Mouse (Mus musculus): Measurements from ENCODE around the gene Itga9. TPM values are rescaled to one million over a fixed set of nuclear protein-coding genes. Genes with fewer than 3 reads are reported as not detected.

The Itga9 gene
- polyA plus RNA-seq, 1 experiment from 2014 or later: 2.4 TPM

DNA sequence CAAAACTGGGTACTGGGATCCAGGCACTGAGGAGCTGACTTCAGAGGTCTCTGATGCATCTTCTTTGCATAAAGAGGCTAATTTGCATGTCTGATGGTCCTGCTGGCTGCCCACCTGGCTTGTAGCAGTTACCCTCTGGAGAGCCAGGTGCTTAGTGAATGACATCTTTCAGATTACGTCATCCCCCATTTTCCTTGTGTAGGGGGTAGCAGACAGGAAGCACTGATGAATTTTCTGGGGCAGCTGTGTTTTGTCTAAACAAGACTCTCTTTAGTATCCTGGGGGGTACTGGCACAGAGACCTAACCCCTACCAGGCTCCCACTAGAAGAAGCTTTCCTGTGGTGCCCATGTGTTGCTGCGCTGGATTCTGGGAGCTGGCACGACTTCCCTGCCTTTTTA lies 212.0 kb downstream of the Itga9 start:
- no peak for ATAC-seq (ENCODE audit: low FRiP score, low TSS enrichment)
- 69% methylated on average over 3 of the region's 3 CpGs for WGBS
- Histone ChIP-seq H3K9ac (replicated peaks; ENCODE audit: low read length) (no peak overlapping the region), H3K4me1 (ENCODE audit: control insufficient read depth, insufficient read depth, low read length) (peaks cover 6% of the 10 kb centered on the region; the same call in 1 of the 2 replicates), H3K36me3 (ENCODE audit: control insufficient read depth, insufficient read depth, low read length) (no peaks in the 10 kb centered on the region), H3K4me3 (replicated peaks; ENCODE audit: low read depth, low read length) (no peak overlapping the region), H3K27ac (replicated peaks; ENCODE audit: low read depth, low read length) (no peak overlapping the region), H3K27me3 (ENCODE audit: control insufficient read depth, insufficient read depth, low read length) (no peaks in the 10 kb centered on the region), H3K4me2 (ENCODE audit: low read length) (no peak overlapping the region), H3K9me3 (ENCODE audit: control insufficient read depth, low read length) (no peaks in the 10 kb centered on the region)
- DNase-seq: no peak

- no peak; the same call in 1 of the 2 replicates for ATAC-seq (ENCODE audit: low FRiP score, low TSS enrichment)
- DNase-seq: peak; percentile 66
- Histone ChIP-seq H3K27ac (replicated peaks; ENCODE audit: low read depth, low read length) (no peak overlapping the region), H3K4me2 (ENCODE audit: low read length) (peak overlapping the region; percentile 39), H3K36me3 (ENCODE audit: control insufficient read depth, insufficient read depth, low read length) (no peaks in the 10 kb centered on the region), H3K4me3 (replicated peaks; ENCODE audit: low read depth, low read length) (no peak overlapping the region), H3K9ac (replicated peaks; ENCODE audit: low read length) (no peak overlapping the region; the same call in 1 of the 2 replicates), H3K9me3 (ENCODE audit: control insufficient read depth, low read length) (no peaks in the 10 kb centered on the region), H3K27me3 (ENCODE audit: control insufficient read depth, insufficient read depth, low read length) (no peaks in the 10 kb centered on the region), H3K4me1 (ENCODE audit: control insufficient read depth, insufficient read depth, low read length) (peaks cover 6% of the 10 kb centered on the region; the same call in 1 of the 2 replicates)
- WGBS: 48% methylated on average over 21 of the region's 21 CpGs
Measured at GRCm38 (mm10) chr9:118821220-118822185, 215.0 kb downstream of the Itga9 start.

DNA sequence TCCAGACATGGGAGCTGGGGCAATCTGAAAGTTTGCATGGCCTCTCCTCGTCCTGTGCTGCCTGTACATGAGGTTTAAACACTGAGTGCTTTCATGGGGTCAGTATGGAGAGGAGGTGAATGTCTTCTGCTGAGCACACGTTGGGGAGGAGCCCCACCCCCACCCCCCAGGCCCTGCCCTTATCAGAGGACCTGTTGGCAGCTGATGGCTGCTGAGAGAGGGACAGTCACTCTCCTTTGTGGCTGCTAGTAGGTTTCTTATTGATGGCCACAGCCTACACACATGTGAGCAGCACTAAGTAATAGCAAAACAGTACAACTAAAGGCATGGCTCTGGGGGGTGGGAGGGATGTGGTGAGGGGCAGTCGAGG lies 215.7 kb downstream of the Itga9 start:
- H3K4me3 ChIP-seq (replicated peaks; ENCODE audit: low read depth, low read length): no peak overlapping the region
- no peaks in the 10 kb centered on the region for H3K36me3 ChIP-seq (ENCODE audit: control insufficient read depth, insufficient read depth, low read length)
- no peak for ATAC-seq (ENCODE audit: low FRiP score, low TSS enrichment)
- peak overlapping the region; percentile 39 for H3K4me2 ChIP-seq (ENCODE audit: low read length)
- H3K27ac ChIP-seq (replicated peaks; ENCODE audit: low read depth, low read length): no peak overlapping the region
- WGBS: 65% methylated on average over 3 of the region's 3 CpGs
- peaks cover 6% of the 10 kb centered on the region; the same call in 1 of the 2 replicates for H3K4me1 ChIP-seq (ENCODE audit: control insufficient read depth, insufficient read depth, low read length)
- H3K9me3 ChIP-seq (ENCODE audit: control insufficient read depth, low read length): no peaks in the 10 kb centered on the region
- H3K27me3 ChIP-seq (ENCODE audit: control insufficient read depth, insufficient read depth, low read length): no peaks in the 10 kb centered on the region
- no peak overlapping the region for H3K9ac ChIP-seq (replicated peaks; ENCODE audit: low read length)
- no peak for DNase-seq

DNA sequence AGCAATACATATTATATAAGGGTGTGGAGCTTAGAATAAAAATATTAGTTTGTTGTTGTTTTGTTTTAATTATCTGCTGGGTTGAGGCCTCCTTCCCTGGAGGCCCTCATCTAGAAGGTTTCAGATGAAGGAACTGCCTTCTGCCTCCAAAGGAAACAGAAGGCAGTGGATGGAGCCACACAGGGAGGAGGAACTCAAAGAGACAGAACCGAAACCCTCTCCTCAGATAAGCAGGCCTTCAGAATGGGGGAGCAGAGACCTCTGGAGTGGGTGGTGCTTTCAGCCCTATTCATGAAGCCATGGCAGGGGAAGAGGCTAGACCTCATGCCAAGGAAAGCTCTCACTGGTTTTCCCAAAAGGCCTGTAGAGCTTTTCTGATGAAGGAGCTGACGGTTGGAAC lies 216.1 kb downstream of the Itga9 start:
- DNase-seq: no peak
- 94% methylated on average over 2 of the region's 2 CpGs for WGBS
- H3K27me3 ChIP-seq (ENCODE audit: control insufficient read depth, insufficient read depth, low read length): no peaks in the 10 kb centered on the region
- H3K4me2 ChIP-seq (ENCODE audit: low read length): no peak overlapping the region
- no peak overlapping the region for H3K27ac ChIP-seq (replicated peaks; ENCODE audit: low read depth, low read length)
- ATAC-seq (ENCODE audit: low FRiP score, low TSS enrichment): no peak
- H3K4me1 ChIP-seq (ENCODE audit: control insufficient read depth, insufficient read depth, low read length): peaks cover 6% of the 10 kb centered on the region; the same call in 1 of the 2 replicates
- H3K9ac ChIP-seq (replicated peaks; ENCODE audit: low read length): no peak overlapping the region
- no peaks in the 10 kb centered on the region for H3K36me3 ChIP-seq (ENCODE audit: control insufficient read depth, insufficient read depth, low read length)
- H3K9me3 ChIP-seq (ENCODE audit: control insufficient read depth, low read length): no peaks in the 10 kb centered on the region
- H3K4me3 ChIP-seq (replicated peaks; ENCODE audit: low read depth, low read length): no peak overlapping the region

GRCm38 (mm10) chr9:118831080-118831479 lies 224.6 kb downstream of the Itga9 start:
- H3K27me3 ChIP-seq (ENCODE audit: control insufficient read depth, insufficient read depth, low read length): no peaks in the 10 kb centered on the region
- H3K4me3 ChIP-seq (replicated peaks; ENCODE audit: low read depth, low read length): no peak overlapping the region
- no peaks in the 10 kb centered on the region for H3K9me3 ChIP-seq (ENCODE audit: control insufficient read depth, low read length)
- H3K27ac ChIP-seq (replicated peaks; ENCODE audit: low read depth, low read length): no peak overlapping the region
- H3K4me1 ChIP-seq (ENCODE audit: control insufficient read depth, insufficient read depth, low read length): no peaks in the 10 kb centered on the region
- H3K4me2 ChIP-seq (ENCODE audit: low read length): no peak overlapping the region
- DNase-seq: peak; percentile 68
- no peak overlapping the region for H3K9ac ChIP-seq (replicated peaks; ENCODE audit: low read length)
- WGBS: 67% methylated on average over 11 of the region's 11 CpGs
- ATAC-seq (ENCODE audit: low FRiP score, low TSS enrichment): no peak
- no peaks in the 10 kb centered on the region for H3K36me3 ChIP-seq (ENCODE audit: control insufficient read depth, insufficient read depth, low read length)

- Histone ChIP-seq H3K36me3 (ENCODE audit: control insufficient read depth, insufficient read depth, low read length) (no peaks in the 10 kb centered on the region), H3K9ac (replicated peaks; ENCODE audit: low read length) (no peak overlapping the region), H3K9me3 (ENCODE audit: control insufficient read depth, low read length) (no peaks in the 10 kb centered on the region), H3K4me2 (ENCODE audit: low read length) (no peak overlapping the region), H3K4me1 (ENCODE audit: control insufficient read depth, insufficient read depth, low read length) (no peaks in the 10 kb centered on the region), H3K27me3 (ENCODE audit: control insufficient read depth, insufficient read depth, low read length) (no peaks in the 10 kb centered on the region), H3K27ac (replicated peaks; ENCODE audit: low read depth, low read length) (no peak overlapping the region), H3K4me3 (replicated peaks; ENCODE audit: low read depth, low read length) (no peak overlapping the region)
- ATAC-seq (ENCODE audit: low FRiP score, low TSS enrichment) (no peak), DNase-seq (no peak)
- WGBS: 79% methylated on average over 3 of the region's 3 CpGs
Measured at GRCm38 (mm10) chr9:118832533-118832932, 226.0 kb downstream of the Itga9 start.

GRCm38 (mm10) chr9:118833413-118833812 lies 226.9 kb downstream of the Itga9 start:
- Histone ChIP-seq H3K27ac (replicated peaks; ENCODE audit: low read depth, low read length) (no peak overlapping the region), H3K36me3 (ENCODE audit: control insufficient read depth, insufficient read depth, low read length) (no peaks in the 10 kb centered on the region), H3K9ac (replicated peaks; ENCODE audit: low read length) (no peak overlapping the region), H3K4me2 (ENCODE audit: low read length) (no peak overlapping the region), H3K9me3 (ENCODE audit: control insufficient read depth, low read length) (no peaks in the 10 kb centered on the region), H3K4me1 (ENCODE audit: control insufficient read depth, insufficient read depth, low read length) (no peaks in the 10 kb centered on the region), H3K4me3 (replicated peaks; ENCODE audit: low read depth, low read length) (no peak overlapping the region), H3K27me3 (ENCODE audit: control insufficient read depth, insufficient read depth, low read length) (no peaks in the 10 kb centered on the region)
- ATAC-seq (ENCODE audit: low FRiP score, low TSS enrichment) (no peak), DNase-seq (no peak)
- WGBS: 79% methylated on average over 8 of the region's 8 CpGs

DNA sequence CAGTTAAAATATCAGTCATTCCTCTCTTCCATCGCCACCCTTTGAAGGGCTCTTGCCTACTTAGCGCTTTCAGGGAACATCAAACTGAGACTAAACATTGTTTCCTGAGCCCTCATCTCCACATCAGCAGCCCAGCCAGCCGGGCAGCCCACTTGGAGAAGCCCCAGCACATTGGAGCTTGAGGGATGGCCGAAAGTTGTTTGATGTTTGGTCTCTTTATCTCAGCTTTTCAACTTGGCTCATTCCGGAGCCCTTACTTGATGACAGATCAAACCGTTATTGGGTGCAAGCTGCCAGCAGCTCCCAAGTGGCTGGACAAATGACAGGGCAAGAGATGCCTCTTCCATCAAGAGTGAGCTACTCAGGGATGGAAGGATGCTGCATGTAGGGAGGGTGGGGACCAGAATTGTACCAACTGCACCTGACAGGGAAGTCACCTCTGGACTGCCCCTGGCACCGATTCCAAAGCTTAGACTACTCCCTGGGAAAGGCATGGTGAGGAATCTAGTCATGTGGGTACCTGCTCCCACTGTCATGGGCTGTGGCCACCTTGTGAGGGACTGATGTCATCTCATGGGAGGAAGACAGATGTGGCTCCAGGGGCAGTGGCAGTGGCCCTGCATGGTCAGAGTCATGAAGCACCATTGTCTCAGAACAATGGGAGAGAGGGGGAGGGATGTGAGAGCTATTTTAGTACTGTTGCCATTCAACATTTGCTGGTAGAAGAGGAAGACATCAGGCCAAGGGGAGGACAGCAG lies 232.6 kb downstream of the Itga9 start:
- no peaks in the 10 kb centered on the region for H3K36me3 ChIP-seq (ENCODE audit: control insufficient read depth, insufficient read depth, low read length)
- no peak overlapping the region for H3K9ac ChIP-seq (replicated peaks; ENCODE audit: low read length)
- DNase-seq: no peak
- no peak overlapping the region for H3K4me2 ChIP-seq (ENCODE audit: low read length)
- H3K27me3 ChIP-seq (ENCODE audit: control insufficient read depth, insufficient read depth, low read length): no peaks in the 10 kb centered on the region
- H3K27ac ChIP-seq (replicated peaks; ENCODE audit: low read depth, low read length): no peak overlapping the region
- H3K4me3 ChIP-seq (replicated peaks; ENCODE audit: low read depth, low read length): no peak overlapping the region
- ATAC-seq (ENCODE audit: low FRiP score, low TSS enrichment): no peak
- no peaks in the 10 kb centered on the region for H3K9me3 ChIP-seq (ENCODE audit: control insufficient read depth, low read length)
- 86% methylated on average over 7 of the region's 7 CpGs for WGBS
- no peaks in the 10 kb centered on the region for H3K4me1 ChIP-seq (ENCODE audit: control insufficient read depth, insufficient read depth, low read length)
